Mouse (Mus musculus): ENCODE measurements at regions not wholly inside any gene's neighbourhood (a gene's known extent, or its start where the extent isn't known, plus 50 kb on each side); places are given as distances from the start of the nearest gene placed in this dataset.

DNA sequence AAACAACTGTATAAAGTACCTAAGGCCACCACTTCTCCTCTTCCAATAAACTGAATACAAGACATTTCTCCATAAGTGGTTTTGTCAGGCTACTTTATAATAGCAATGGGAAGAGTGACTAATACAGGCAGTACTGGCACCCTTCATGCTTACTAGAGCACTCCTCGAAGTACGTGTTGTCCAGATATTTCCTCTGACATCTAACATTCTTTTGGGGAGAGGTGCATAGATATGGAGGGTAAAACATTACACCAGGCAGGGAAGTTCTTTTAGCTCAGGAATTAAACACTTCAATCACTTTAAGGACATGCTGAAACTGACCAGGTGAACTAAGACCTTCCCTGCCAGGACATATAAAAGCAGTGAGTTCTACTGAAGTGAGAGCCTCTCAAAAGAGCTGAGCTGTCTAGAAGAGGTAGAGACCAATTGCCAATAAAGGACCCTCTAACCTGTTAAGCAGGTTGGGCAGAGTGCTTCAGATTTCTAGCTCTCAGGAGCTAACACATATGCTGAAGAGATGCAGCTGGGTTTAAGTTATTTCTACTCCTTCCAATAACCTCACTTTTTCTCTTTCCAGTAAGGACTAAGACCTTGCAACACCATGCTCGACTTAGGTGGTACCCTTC lies 318.7 kb upstream of the Robo2 start:
- no peaks in the 10 kb centered on the region for H3K9me3 ChIP-seq
- no peak overlapping the region for H3K4me3 ChIP-seq (replicated peaks)
- no peak for ATAC-seq
- H3K36me3 ChIP-seq, result no peaks in the 10 kb centered on the region
- WGBS, result 87% methylated on average over 3 of the region's 3 CpGs
- H3K9ac ChIP-seq (replicated peaks), result no peak overlapping the region
- no peak overlapping the region for H3K27ac ChIP-seq
- H3K27me3 ChIP-seq, result no peaks in the 10 kb centered on the region
- no peaks in the 10 kb centered on the region for H3K4me1 ChIP-seq (replicated peaks)
- H3K4me2 ChIP-seq (replicated peaks), result no peak overlapping the region

DNA sequence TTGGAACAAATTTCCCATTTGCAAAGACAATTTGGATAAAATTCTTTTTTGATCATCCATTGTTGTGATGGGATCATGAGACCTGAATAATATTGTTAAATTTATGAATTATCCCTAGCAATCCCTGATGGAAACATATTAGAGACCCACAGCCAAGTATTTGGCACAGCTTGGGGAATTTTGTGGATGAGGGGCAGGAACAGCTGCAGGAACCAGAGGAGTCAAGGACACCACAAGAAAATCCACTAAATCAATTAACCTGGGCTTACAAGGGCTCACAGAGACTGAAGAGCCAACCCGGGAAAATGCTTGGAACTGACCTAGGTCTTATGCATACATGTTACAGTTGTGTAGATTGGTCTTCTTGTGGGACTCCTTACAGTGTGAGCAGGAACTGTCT lies 311.6 kb upstream of the Robo2 start:
- no peak overlapping the region for H3K27ac ChIP-seq
- no peak overlapping the region for H3K9ac ChIP-seq (replicated peaks)
- ATAC-seq, result no peak
- no peak overlapping the region for H3K4me3 ChIP-seq (replicated peaks)
- H3K9me3 ChIP-seq, result no peaks in the 10 kb centered on the region
- H3K4me1 ChIP-seq (replicated peaks), result no peaks in the 10 kb centered on the region
- no peak overlapping the region for H3K4me2 ChIP-seq (replicated peaks)
- no peaks in the 10 kb centered on the region for H3K27me3 ChIP-seq
- WGBS, result 41% methylated on average over 1 of the region's 1 CpGs
- H3K36me3 ChIP-seq, result no peaks in the 10 kb centered on the region

DNA sequence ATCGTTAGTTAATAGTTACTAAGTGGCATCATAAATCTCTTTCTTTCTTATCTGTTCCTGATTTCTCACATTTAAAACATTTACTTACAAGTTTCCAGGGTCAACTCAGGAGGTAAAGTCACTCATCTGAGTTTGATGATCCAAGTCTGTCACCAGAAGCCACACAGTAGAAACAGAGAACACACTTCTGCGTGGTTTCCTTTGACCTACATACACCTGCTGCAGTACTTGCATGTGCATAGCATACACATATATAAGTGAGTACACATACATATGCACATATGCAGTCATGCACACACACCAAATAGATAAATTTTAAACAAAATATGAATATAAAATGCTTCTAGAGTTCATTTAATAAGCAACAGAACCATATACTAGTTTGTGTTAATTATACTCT lies 306.5 kb upstream of the Robo2 start:
- Histone ChIP-seq H3K27ac (no peak overlapping the region), H3K4me3 (replicated peaks) (no peak overlapping the region), H3K4me2 (replicated peaks) (no peak overlapping the region), H3K36me3 (no peaks in the 10 kb centered on the region), H3K9ac (replicated peaks) (no peak overlapping the region), H3K27me3 (no peaks in the 10 kb centered on the region), H3K4me1 (replicated peaks) (no peaks in the 10 kb centered on the region), H3K9me3 (no peaks in the 10 kb centered on the region)
- WGBS, result 88% methylated on average over 2 of the region's 2 CpGs
- ATAC-seq, result no peak

DNA sequence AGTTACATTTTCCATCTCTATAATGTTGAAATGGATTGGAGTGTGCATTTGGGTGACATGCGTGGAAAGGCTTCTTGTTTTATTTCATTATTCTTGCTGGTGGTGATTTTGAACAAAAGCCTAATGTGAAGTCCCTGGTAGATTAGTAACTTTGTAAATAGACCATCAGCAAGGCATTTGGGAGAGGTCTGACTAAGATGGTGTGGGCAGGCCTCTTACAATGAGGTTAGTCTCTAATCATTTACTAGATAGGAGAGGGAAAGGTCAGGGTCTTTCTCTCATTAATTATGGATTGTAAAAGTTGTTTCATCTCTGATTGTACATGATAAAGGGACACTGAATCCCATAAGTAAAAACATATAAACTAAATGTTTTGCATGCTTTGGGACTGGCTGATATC lies 306.0 kb upstream of the Robo2 start:
- no peaks in the 10 kb centered on the region for H3K36me3 ChIP-seq
- 69% methylated on average over 1 of the region's 1 CpGs for WGBS
- H3K9me3 ChIP-seq, result no peaks in the 10 kb centered on the region
- H3K4me1 ChIP-seq (replicated peaks), result no peaks in the 10 kb centered on the region
- H3K27ac ChIP-seq, result no peak overlapping the region
- no peak overlapping the region for H3K9ac ChIP-seq (replicated peaks)
- H3K27me3 ChIP-seq, result no peaks in the 10 kb centered on the region
- no peak overlapping the region for H3K4me3 ChIP-seq (replicated peaks)
- ATAC-seq, result no peak
- H3K4me2 ChIP-seq (replicated peaks), result no peak overlapping the region

DNA sequence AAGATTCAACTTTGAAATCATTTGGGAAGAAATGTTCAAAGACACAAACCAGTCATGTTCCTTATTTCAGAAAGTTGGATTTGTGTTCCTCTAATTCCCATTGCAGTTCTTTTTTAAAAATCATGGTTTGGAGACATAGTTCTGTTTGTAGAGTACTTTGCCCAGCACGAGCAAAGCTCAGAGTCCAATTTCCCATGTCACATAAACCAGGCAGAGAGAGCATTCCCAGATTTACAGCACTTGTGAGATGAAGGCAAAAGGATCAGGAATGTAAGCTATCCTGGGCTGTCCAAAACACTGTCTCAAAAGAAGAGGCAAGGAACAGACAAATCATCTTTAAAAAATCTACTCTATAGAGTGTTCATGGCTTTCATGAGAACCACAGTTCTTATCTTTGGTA lies 303.3 kb upstream of the Robo2 start:
- H3K9ac ChIP-seq (replicated peaks), result no peak overlapping the region
- no peak overlapping the region for H3K27ac ChIP-seq
- no peaks in the 10 kb centered on the region for H3K27me3 ChIP-seq
- H3K9me3 ChIP-seq, result no peaks in the 10 kb centered on the region
- WGBS, result 80% methylated on average over 1 of the region's 1 CpGs
- H3K4me1 ChIP-seq (replicated peaks), result no peaks in the 10 kb centered on the region
- H3K36me3 ChIP-seq, result no peaks in the 10 kb centered on the region
- no peak overlapping the region for H3K4me3 ChIP-seq (replicated peaks)
- no peak overlapping the region for H3K4me2 ChIP-seq (replicated peaks)
- ATAC-seq, result no peak

DNA sequence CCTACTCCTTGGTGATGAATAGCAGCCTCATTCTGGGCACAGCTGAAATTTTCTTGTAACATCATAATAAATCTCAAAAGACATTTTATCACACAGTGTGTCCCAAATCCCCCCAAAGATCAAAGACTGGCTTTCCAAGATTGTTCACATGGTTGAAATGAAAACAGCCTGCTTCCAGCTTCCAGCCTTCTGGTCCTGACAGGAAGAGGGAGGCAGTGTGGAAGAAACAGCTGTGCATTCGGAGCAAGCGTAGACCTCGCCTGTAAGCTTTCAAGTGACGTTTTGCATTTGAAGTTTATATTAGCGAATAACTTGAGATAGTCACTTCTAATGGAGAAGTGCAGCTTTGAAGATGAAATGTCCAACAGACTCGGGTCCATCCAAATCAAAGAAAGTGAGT lies 300.9 kb upstream of the Robo2 start:
- H3K4me2 ChIP-seq (replicated peaks), result no peak overlapping the region
- 78% methylated on average over 6 of the region's 6 CpGs for whole genome bisulfite sequencing

DNA sequence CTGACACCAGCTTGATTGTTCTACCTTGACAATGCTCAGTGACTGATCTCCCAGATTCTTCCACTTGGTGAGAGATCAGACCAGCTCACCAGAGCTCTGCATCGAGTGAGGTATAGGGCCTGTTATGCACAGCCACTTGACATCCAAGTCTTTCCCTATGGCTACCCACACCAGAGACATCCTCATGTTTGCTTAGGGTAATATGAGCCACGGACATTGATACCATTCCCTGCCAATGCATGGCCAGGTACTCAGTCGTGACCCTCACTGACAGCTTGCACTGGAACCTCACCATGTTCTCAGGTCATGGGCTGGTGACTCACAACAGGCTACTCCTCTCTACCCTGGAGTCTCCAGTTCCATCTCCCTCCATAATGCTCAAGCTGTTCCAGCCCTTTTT lies 290.4 kb upstream of the Robo2 start:
- no peak overlapping the region for H3K4me3 ChIP-seq (replicated peaks)
- H3K27ac ChIP-seq, result no peak overlapping the region
- no peak overlapping the region for H3K9ac ChIP-seq (replicated peaks)
- no peaks in the 10 kb centered on the region for H3K9me3 ChIP-seq
- no peaks in the 10 kb centered on the region for H3K4me1 ChIP-seq (replicated peaks)
- no peaks in the 10 kb centered on the region for H3K36me3 ChIP-seq
- 84% methylated on average over 3 of the region's 3 CpGs for WGBS
- H3K4me2 ChIP-seq (replicated peaks), result no peak overlapping the region
- H3K27me3 ChIP-seq, result no peaks in the 10 kb centered on the region
- ATAC-seq, result 0 out of 2 replicates have a peak, but pooled peaks have one; percentile 9

More for the DNA sequence above, 300.9 kb upstream of the Robo2 start:
- Histone ChIP-seq H3K4me3 (replicated peaks) (no peak overlapping the region), H3K9me3 (no peaks in the 10 kb centered on the region), H3K36me3 (no peaks in the 10 kb centered on the region), H3K4me1 (replicated peaks) (no peaks in the 10 kb centered on the region), H3K27me3 (no peaks in the 10 kb centered on the region), H3K9ac (replicated peaks) (no peak overlapping the region), H3K27ac (no peak overlapping the region)
- no peak for ATAC-seq

DNA sequence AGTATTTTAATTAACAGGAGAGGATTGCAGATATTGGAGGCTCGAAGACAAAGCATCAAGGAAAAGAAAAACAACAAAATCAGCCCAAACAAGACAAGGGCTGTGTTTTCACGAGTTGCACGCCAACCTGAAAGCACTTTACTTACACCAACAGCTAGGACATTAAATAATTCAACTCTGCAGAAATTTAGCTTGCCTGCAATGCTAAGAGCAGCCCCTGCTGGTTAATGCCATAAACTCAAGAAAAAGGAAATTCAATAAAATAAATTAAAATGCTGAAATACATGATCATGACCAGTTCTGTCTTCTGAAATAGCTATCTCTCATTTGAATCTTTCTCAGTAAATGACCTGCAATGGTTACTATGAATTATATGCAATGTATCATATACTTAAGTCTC lies 271.7 kb upstream of the Robo2 start:
- ATAC-seq, result no peak

DNA sequence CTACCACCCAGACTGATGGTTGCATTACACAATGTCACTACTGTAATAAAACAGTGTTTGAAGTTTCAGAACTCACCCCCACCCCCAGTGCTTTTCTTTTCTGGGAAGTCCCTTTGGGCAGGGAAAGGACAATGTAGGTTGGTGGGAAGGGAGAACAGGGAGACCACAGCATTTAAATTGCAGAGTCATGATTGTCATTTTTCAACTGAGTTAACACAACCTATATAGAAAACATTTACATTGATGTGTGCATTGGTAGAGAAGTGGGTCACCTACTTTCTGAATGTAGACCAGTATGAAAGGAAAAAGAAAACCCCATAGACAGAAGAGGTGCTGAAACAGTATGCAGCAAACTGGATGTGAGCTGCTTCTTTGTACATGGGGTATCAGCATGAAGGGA lies 264.0 kb upstream of the Robo2 start:
- Histone ChIP-seq H3K4me3 (replicated peaks) (no peak overlapping the region), H3K27me3 (no peaks in the 10 kb centered on the region), H3K4me2 (replicated peaks) (no peak overlapping the region), H3K9me3 (no peaks in the 10 kb centered on the region), H3K4me1 (replicated peaks) (no peaks in the 10 kb centered on the region), H3K36me3 (no peaks in the 10 kb centered on the region), H3K27ac (no peak overlapping the region), H3K9ac (replicated peaks) (no peak overlapping the region)
- ATAC-seq, result no peak

More for the DNA sequence above, 271.7 kb upstream of the Robo2 start:
- no peak overlapping the region for H3K27ac ChIP-seq
- H3K4me2 ChIP-seq (replicated peaks), result no peak overlapping the region
- H3K9ac ChIP-seq (replicated peaks), result no peak overlapping the region
- no peaks in the 10 kb centered on the region for H3K27me3 ChIP-seq
- no peaks in the 10 kb centered on the region for H3K36me3 ChIP-seq
- 50% methylated on average over 3 of the region's 3 CpGs for WGBS
- H3K9me3 ChIP-seq, result no peaks in the 10 kb centered on the region
- no peak overlapping the region for H3K4me3 ChIP-seq (replicated peaks)
- no peaks in the 10 kb centered on the region for H3K4me1 ChIP-seq (replicated peaks)

DNA sequence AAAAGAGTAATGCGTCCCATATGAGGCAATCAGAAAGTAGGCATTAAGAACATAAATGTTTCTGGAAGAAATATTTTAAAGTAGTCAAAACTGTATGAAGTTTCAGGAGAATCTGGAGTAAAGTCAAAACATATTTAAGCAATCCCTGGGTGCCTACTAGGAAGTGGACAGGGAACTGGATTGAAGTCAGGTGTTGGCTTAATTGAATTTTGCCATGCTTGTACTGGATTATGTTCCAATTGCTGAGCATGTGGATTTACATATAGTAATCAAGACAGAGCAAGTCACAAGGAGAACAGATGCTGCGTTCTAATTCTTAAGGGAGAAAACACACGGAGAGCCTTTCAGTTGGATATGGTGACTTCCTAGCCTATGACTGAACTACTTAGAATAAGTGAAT lies 259.8 kb upstream of the Robo2 start:
- 79% methylated on average over 3 of the region's 3 CpGs for WGBS
- ATAC-seq, result no peak

DNA sequence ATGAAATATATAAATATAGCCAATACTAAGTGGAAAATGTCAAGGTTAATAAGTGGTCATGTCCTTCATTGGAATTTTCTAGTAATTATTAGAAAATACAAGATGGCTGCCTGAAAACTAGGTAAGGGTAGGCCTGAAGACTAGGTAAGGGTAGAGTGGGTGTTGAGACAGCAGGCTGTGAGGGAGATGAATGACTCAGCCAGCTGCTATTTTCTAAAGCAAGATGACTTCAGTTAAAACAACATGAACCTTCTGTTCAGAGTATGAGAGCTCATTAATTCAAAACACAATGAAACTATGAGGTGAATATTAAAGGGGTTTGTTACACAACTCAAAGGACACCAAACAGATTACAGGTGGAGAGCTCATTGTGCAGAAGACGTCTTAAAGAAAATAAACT lies 252.7 kb upstream of the Robo2 start:
- Histone ChIP-seq H3K27me3 (no peaks in the 10 kb centered on the region), H3K36me3 (no peaks in the 10 kb centered on the region), H3K9me3 (no peaks in the 10 kb centered on the region), H3K4me3 (replicated peaks) (no peak overlapping the region), H3K4me2 (replicated peaks) (no peak overlapping the region), H3K27ac (no peak overlapping the region), H3K9ac (replicated peaks) (no peak overlapping the region), H3K4me1 (replicated peaks) (no peaks in the 10 kb centered on the region)
- ATAC-seq, result no peak
- 72% methylated on average over 1 of the region's 1 CpGs for WGBS

More for the DNA sequence above, 259.8 kb upstream of the Robo2 start:
- Histone ChIP-seq H3K27ac (no peak overlapping the region), H3K4me3 (replicated peaks) (no peak overlapping the region), H3K36me3 (no peaks in the 10 kb centered on the region), H3K4me2 (replicated peaks) (no peak overlapping the region), H3K9me3 (no peaks in the 10 kb centered on the region), H3K9ac (replicated peaks) (no peak overlapping the region), H3K4me1 (replicated peaks) (no peaks in the 10 kb centered on the region), H3K27me3 (no peaks in the 10 kb centered on the region)

DNA sequence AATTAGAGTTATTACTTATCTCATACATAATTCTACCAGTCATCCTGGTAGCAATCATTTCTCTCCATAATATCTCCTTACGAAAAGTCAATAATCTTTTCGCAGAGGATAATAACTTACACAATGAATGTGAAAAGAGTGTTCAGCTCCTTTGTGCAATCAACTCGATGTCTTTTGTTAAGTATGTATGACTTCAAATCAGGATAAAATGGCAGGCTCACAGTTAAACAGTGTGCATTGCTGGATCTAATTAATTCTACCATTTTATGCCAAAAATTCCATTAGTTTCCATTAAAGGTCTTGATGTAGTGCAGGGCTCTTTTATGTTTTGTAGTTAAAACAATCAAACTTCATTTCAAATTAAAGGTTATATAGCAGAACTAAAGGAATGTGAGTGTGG lies 239.6 kb upstream of the Robo2 start:
- Histone ChIP-seq H3K4me2 (replicated peaks) (no peak overlapping the region), H3K4me3 (replicated peaks) (no peak overlapping the region), H3K9me3 (no peaks in the 10 kb centered on the region), H3K9ac (replicated peaks) (no peak overlapping the region), H3K4me1 (replicated peaks) (no peaks in the 10 kb centered on the region), H3K27ac (no peak overlapping the region), H3K27me3 (no peaks in the 10 kb centered on the region), H3K36me3 (no peaks in the 10 kb centered on the region)
- ATAC-seq, result no peak
- WGBS, result 63% methylated on average over 3 of the region's 3 CpGs

DNA sequence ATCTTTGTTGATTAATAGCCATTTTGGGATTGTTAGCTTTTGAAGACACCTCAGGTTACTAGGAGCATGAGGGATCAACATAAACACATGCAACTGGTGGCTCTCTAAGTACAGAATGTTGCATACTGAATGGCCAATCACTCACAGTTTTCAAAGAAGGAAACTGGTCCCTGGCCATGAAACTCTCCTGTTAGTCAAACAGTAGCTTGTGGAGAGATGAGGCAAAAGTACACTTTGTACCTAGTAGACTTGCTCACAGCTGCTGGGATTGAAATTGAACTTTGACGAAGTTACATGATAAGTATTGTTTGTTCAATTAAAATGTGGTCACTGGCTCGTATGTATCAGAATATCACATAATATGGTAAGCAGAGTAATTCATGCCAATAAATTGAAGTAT lies 237.6 kb upstream of the Robo2 start:
- Histone ChIP-seq H3K4me1 (replicated peaks) (peaks cover 7% of the 10 kb centered on the region), H3K4me2 (replicated peaks) (no peak overlapping the region), H3K36me3 (no peaks in the 10 kb centered on the region), H3K9ac (replicated peaks) (no peak overlapping the region), H3K27me3 (no peaks in the 10 kb centered on the region), H3K4me3 (replicated peaks) (no peak overlapping the region), H3K9me3 (no peaks in the 10 kb centered on the region), H3K27ac (no peak overlapping the region)
- WGBS, result 95% methylated on average over 2 of the region's 2 CpGs
- ATAC-seq, result no peak

Measured in midbrain, embryonic 13.5 days (tissue).